Mouse (Mus musculus) cerebellum, adult 11-12 months (tissue): ENCODE results near the gene Svs5.

ENCODE experiments used
- DNase-seq: peaks from one replicate; pipeline ENCODE4 v3.0.0; 2022

Svs5 gene

DNA sequence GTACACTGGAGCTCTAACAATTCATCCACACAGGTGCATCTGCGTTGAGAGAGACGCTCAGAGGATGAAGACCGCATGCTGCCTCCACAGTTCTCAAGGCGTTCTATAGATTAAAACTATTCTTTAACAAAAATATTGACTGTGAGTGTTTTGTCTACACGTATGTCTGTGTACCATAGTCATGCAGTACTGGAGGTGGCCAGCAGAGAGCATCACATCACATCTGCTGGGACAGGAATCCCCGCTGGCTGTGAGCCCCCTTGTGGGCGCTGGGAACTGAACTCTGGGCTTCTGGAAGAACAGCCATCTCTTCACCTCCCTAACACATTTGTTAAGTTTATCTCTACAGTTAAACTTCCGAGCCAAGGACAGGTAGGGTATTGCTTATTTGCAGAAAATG is 49.2 kb downstream of the Svs5 start:
- DNase-seq, result no peak

DNA sequence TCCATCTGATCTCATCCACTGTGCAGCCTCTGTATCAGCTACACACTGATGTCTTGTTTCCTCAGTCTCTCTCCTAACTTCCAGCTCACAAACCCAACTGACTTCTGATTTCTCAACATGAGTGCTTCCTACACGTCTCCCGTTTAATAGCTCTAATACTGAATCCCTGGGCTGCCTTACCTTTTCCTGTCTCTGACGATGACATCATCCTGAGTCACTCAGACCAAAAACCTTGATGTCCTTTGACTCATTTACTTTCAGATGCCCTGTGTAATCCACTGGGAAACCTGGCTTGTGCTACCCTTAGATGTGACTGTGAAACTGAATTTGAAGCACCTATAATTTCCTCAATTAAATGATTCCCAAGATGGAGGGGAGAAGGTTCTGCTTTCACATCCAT is 50.4 kb downstream of the Svs5 start:
- no peak for DNase-seq
